Mouse (Mus musculus) ES-E14 (cell line): ENCODE measurements around the gene Cd52. TPM values are rescaled to one million over a fixed set of nuclear protein-coding genes. Genes with fewer than 3 reads are reported as not detected.
A peak's percentile ranks its signal among the peaks of the same experiment; 100 is the strongest.

ENCODE experiments used
- DNase-seq: peaks from one replicate; pipeline ENCODE4 v3.0.0-alpha.2; 2013; ENCODE audit warnings: low read depth, low spot score
- H3K27ac ChIP-seq: 2 replicates; pipeline ENCODE4 v1.5.1; 2012; ENCODE audit warnings: low read depth, mild to moderate bottlenecking, low read length, moderate library complexity, mixed read lengths; ENCODE audit not compliant: poor library complexity, insufficient read depth, severe bottlenecking
- H3K36me3 ChIP-seq: 2 replicates; pipeline ENCODE4 v1.6.1; 2012; ENCODE audit warnings: mild to moderate bottlenecking, low read length, moderate library complexity, mixed read lengths; ENCODE audit not compliant: control insufficient read depth, poor library complexity, insufficient read depth, severe bottlenecking
- H3K4me1 ChIP-seq, 2 experiments: fragments of 150-350 bp in 1 of 2; sonication (generic) in 1 of 2; 2 replicates each; pipeline ENCODE4 v1.6.1; 2012; ENCODE audit warnings: low read length in 2 of 2, mild to moderate bottlenecking in 1 of 2, mixed read lengths in 1 of 2; ENCODE audit not compliant: control insufficient read depth in 2 of 2, insufficient read depth in 2 of 2, poor library complexity in 1 of 2
- H3K4me3 ChIP-seq, 2 experiments: fragments of 150-350 bp in 1 of 2; sonication (generic) in 1 of 2; 2 replicates each; pipeline ENCODE4 v1.5.1; 2012; ENCODE audit warnings: low read length in 2 of 2, low read depth in 1 of 2, mild to moderate bottlenecking in 1 of 2, mixed read lengths in 1 of 2; ENCODE audit not compliant: insufficient read depth in 1 of 2, poor library complexity in 1 of 2, severe bottlenecking in 1 of 2
- H3K9ac ChIP-seq: 2 replicates; pipeline ENCODE4 v1.6.1; 2012; ENCODE audit warnings: low read depth, mild to moderate bottlenecking, low read length, mixed read lengths; ENCODE audit not compliant: poor library complexity, insufficient read depth, severe bottlenecking
- H3K9me3 ChIP-seq: fragments of 150-350 bp; sonication (generic); 2 replicates; pipeline ENCODE4 v1.6.1; 2012; ENCODE audit warnings: low read depth, mild to moderate bottlenecking, low read length; ENCODE audit not compliant: control insufficient read depth, insufficient read depth
- CHD2 ChIP-seq: IDR thresholded peaks from 2 replicates; pipeline ENCODE4 v1.6.1; 2014; ENCODE audit warnings: mild to moderate bottlenecking, low read depth, low read length, inconsistent platforms
- HCFC1 ChIP-seq: IDR thresholded peaks from 2 replicates; pipeline ENCODE4 v1.6.1; 2012; ENCODE audit warnings: low read length, inconsistent platforms, borderline replicate concordance; ENCODE audit not compliant: insufficient read depth
- MAFK ChIP-seq: IDR thresholded peaks from 2 replicates; pipeline ENCODE4 v1.6.1; 2014; ENCODE audit warnings: mild to moderate bottlenecking, low read depth, low read length, inconsistent platforms; ENCODE audit not compliant: insufficient read depth
- ZC3H11A ChIP-seq: IDR thresholded peaks from 2 replicates; pipeline ENCODE4 v1.6.1; 2012; ENCODE audit warnings: low read depth, mild to moderate bottlenecking, inconsistent platforms, low read length, borderline replicate concordance
- ZNF384 ChIP-seq: IDR thresholded peaks from 2 replicates; pipeline ENCODE4 v1.6.1; 2012; ENCODE audit warnings: low read depth, low read length, inconsistent platforms
- in situ Hi-C, 2 experiments: fragments of 600-800 bp; cut with MboI; formaldehyde crosslinking; loops; one replicate each; pipeline ENCODE4 v1.15.1; 2025; ENCODE audit warnings: low sequenced_read_pairs in 2 of 2, inconsistent platforms in 1 of 2; ENCODE audit not compliant: unreplicated experiment in 2 of 2
- total RNA-seq: library from RNA; depleted of rRNA; stranded (reverse); fragments of 300-350 nt; gene quantifications from 2 replicates; pipeline ENCODE4 v1.2.3, GENCODE M21; 2012

The Cd52 gene
- total RNA-seq, 1 experiment = 13.0 TPM

DNA sequence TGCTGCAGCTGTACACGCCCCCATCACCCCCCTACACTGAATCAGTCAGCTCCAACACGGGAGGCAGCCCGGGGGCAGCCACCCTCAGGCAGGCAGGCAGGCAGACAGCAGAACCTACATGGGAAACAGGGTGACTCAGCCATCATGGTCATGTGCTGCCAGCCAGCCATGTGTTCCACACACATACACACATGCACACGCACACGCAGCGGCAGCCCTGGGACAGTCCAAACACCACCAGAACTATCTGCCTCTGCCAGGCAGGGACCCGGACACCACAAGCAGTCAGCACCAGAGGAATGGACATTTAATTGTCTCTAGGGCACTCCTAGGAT lies 32.2 kb upstream of the Cd52 start:
- in situ Hi-C loops = no loop called here
- H3K27ac ChIP-seq = no peak overlapping the region
- peaks cover 5 to 30% of the 10 kb centered on the region in 2 experiments; a peak in 3 of 4 replicates for H3K4me1 ChIP-seq
- peaks cover 15% of the 10 kb centered on the region for H3K36me3 ChIP-seq
- DNase-seq = no peak
- H3K9ac ChIP-seq = peak overlapping the region; percentile 82; the same call in 1 of the 2 replicates
- H3K9me3 ChIP-seq = no peaks in the 10 kb centered on the region
- no peak for TF ChIP-seq CHD2
- no peak for TF ChIP-seq ZNF384
- TF ChIP-seq MAFK = no peak
- no peak for TF ChIP-seq HCFC1
- no peak for TF ChIP-seq ZC3H11A
- 0 out of 4 replicates have a peak overlapping the region, but pooled peaks of 1 of the 2 experiments have one; percentile 3 for H3K4me3 ChIP-seq

DNA sequence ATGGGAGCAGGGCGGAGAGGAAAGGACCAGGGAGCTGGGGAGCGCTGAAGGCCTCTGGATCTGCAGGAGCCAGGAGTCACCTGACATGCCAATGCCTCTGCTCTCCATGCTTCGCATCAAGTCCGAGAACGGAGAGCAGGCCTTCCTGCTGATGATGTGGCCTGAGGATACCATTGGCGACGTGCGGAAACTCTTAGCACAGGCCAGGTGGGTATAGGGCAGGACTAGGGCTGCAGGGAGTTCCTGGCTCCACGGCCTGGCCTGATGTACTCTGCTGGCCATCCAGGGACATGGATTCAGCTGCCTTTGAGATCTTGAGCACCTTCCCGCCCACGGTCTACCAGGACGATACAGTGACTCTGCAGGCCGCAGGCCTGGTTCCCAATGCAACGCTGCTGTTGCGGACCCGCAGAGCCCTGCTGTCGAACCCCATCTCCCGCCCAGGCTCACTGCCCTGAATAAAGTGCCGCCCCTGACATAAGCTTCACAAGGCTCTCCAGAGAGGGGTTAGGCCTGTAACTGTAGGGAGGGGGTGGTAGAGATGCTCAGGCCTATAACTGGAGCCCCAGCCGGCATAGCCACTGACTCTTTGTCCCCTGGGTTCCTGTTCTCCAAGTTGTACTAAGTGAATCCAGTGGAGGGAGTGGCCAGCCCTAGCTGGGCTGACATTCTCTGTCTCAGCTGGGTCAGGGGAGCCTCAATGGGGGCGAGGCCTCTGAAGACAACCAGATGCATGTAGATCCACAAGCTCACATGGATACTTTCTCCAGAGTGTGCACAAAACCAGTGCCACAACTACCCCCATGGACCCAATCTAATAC lies 31.6 kb upstream of the Cd52 start:
- H3K9me3 ChIP-seq = no peaks in the 10 kb centered on the region
- in situ Hi-C loops = no loop called here
- H3K9ac ChIP-seq = peak overlapping the region; percentile 2; the same call in 1 of the 2 replicates
- no peak overlapping the region for H3K27ac ChIP-seq
- no peak for TF ChIP-seq MAFK
- TF ChIP-seq ZC3H11A = no peak
- TF ChIP-seq ZNF384 = no peak
- no peak for TF ChIP-seq CHD2
- no peak for TF ChIP-seq HCFC1
- peak overlapping the region; percentile 0 to 6; a peak in 1 of 4 replicates for H3K4me3 ChIP-seq
- no peak for DNase-seq
- peaks cover 6 to 31% of the 10 kb centered on the region in 2 experiments; a peak in 3 of 4 replicates for H3K4me1 ChIP-seq
- peaks cover 14% of the 10 kb centered on the region for H3K36me3 ChIP-seq

DNA sequence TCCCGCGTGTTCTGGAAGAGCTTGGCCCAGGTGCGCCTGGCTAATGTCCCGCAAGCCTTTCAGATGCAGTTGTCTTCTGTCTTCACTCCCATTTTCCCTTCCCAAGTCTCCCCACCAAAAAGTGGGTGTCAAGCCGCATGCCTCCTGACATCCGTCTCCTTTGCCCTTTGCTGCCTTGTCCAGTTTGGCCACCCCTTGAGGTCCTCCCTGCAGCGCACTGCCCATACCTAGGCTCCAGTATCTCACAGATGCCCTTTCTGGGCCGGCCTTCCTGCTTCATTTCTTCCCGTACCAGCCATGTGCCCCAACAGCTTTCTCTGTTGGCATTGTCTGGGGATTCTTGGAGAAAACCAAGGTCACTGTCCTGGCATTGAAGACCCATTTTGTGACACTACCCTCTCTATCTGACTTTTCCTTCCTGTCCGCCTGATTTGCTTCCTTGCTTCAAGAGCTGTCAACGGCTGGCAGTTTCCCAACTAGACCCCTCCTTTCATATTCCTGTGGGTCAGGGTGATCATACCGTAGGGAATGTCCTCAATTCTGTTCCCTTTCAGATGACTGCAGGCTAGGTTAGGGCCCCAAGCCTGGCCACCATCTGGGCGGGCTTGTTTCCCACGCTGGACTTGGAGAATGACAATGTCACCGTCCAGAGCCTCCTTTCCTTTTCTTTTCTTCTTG lies 30.6 kb upstream of the Cd52 start:
- no peak for DNase-seq
- in situ Hi-C loops = no loop called here
- H3K4me1 ChIP-seq = peaks cover 9 to 39% of the 10 kb centered on the region in 2 experiments; a peak in 3 of 4 replicates
- no peaks in the 10 kb centered on the region for H3K9me3 ChIP-seq
- H3K4me3 ChIP-seq = no peak overlapping the region
- H3K9ac ChIP-seq = no peak overlapping the region
- H3K36me3 ChIP-seq = peaks cover 7% of the 10 kb centered on the region; the same call in 1 of the 2 replicates
- TF ChIP-seq ZNF384 = no peak
- TF ChIP-seq HCFC1 = no peak
- TF ChIP-seq MAFK = no peak
- TF ChIP-seq CHD2 = no peak
- no peak for TF ChIP-seq ZC3H11A
- H3K27ac ChIP-seq = no peak overlapping the region

DNA sequence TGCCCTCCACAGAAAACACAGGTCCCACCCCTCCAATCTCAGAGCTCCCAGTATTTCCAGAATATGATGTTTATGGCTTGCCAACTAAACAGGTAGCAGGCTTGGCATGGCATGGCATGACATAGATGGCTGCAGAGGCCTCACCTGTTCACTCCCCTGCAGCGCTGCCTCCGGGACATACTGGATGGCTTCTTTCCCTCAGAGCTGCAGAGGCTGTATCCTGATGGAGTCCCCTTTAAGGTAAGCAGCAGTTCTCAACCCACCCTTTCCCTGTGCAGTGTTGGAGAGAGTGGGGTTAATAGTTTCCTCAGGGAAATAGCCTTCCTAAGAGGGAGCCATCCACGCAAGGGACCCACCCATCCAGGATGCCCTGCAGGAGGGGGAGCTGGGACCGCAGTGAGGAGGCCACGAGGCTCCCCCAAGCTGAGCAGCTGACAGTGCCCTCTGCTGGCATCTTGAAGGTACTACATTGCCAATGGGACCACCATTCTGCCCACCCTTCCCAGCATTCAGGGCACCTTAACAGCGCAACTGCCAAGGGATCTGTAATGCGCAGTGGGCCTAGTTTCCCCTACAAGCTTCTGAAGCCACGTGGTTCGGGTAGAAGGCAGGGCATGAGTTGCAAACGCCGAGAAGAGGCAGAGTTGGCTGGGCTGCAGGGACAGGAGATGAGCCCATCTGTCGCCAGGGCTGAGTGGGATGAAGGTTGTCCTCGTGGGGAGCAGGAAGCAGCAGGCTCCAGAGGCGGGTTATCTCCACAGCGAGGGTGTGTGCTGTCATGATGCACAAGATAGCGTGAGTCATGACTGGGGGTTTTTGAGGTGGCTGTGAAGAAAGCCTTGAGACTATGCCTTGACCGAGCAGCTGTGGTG lies 29.0 kb upstream of the Cd52 start:
- no peak overlapping the region for H3K9ac ChIP-seq
- H3K36me3 ChIP-seq = peaks cover 4% of the 10 kb centered on the region; the same call in 1 of the 2 replicates
- H3K4me3 ChIP-seq = no peak overlapping the region
- peaks cover 19 to 49% of the 10 kb centered on the region in 2 experiments for H3K4me1 ChIP-seq
- H3K9me3 ChIP-seq = no peaks in the 10 kb centered on the region
- H3K27ac ChIP-seq = no peak overlapping the region
- DNase-seq = no peak
- in situ Hi-C loops = no loop called here
- no peak for TF ChIP-seq HCFC1
- TF ChIP-seq ZC3H11A = peak; percentile 68; the same call in 1 of the 2 replicates
